Mouse (Mus musculus): Measurements from ENCODE around the gene Hmox1.
A peak's percentile ranks its signal among the peaks of the same experiment; 100 is the strongest.

The Hmox1 gene

GRCm38 (mm10) chr8:75088989-75089881, 4.2 kb upstream of the Hmox1 start:
- DNase-seq: no peak

- DNase-seq: no peak
Observed at GRCm38 (mm10) chr8:75090781-75091365, 2.5 kb upstream of the Hmox1 start.

DNA sequence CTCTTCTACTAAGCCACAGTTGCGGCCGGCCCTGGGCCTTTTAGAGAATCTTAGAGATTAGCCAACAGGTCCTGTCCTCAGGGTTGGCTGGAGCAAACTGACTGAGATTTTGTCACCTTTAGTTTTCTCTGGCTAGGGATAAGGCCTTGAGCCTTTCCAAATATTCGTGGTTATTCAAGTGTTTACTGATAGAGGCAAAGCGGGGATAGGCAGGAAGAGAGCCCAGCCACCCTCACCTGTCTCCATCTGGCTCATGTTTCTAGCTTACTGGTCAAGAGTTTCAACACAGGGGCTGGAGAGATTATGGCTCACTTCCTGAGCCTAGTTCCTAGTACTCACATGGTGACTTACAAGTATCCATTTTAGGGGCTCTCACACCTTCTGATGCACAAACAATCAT, 9.5 kb downstream of the Hmox1 start:
- no peak for DNase-seq

- DNase-seq: no peak
Observed at GRCm38 (mm10) chr8:75103376-75103878, 10.0 kb downstream of the Hmox1 start.

DNA sequence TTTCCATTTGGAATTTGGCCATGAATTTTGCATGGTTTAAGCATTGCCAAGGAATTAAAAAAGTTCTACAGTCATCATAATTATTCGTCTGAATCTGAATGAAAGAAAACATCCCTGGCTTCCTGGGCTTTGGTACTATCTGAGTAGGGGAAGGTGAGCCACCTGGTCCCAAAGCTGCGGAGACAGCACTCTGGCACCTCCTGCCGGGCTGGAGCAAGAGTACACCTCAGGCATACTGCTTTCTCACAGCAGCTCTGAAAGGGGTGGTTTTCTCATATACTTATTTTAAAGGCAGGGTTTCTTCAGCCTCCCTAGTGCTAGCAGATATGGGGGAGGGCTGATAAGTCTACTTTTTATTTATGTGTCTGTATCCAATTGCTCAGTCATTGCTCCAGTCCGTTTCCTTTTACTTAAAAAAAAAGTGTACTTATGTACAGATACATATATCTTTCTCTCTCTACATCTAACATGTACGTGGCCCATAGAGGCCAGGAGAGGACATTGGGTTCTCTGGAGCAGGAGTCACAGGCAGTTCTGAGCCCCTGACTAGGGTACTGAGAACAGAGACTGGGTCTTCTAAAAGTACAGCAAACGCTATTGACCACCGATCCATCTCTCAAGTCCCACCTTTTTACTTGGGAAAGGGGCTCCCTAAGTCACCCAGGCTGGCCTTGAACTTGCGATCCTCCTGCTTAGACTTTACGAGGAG, 15.3 kb downstream of the Hmox1 start:
- DNase-seq: peak; percentile 76

- DNase-seq: peak; percentile 99
Observed at GRCm38 (mm10) chr8:75109236-75109967, 16.0 kb downstream of the Hmox1 start, which contains the start of gene Mcm5. TSS of gene Mcm5 (plus strand) at chr8:75109569.

GRCm38 (mm10) chr8:75110093-75110492, 16.7 kb downstream of the Hmox1 start:
- peak; percentile 33 for DNase-seq

GRCm38 (mm10) chr8:75118505-75118904, 25.1 kb downstream of the Hmox1 start:
- no peak for DNase-seq

DNA sequence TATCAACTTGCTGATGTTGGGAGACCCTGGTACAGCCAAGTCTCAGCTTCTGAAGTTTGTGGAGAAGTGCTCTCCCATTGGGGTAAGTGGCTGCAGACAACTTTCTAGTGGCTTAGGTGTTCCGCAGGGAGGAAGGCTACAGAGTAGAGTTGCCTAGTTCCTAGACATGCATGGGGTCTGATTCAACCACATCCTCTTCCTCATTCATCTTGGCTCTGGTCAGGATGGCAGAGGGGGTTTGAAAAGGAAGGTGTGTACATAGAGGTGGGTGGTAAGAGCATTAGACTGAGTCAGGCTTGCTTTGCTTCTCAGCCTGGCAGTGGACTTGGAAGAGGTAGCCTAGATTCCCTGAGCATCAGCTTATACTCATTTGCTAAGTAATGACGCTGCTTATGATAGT, 25.9 kb downstream of the Hmox1 start:
- no peak for DNase-seq

- DNase-seq: no peak
Observed at GRCm38 (mm10) chr8:75119747-75120146, 26.3 kb downstream of the Hmox1 start.

GRCm38 (mm10) chr8:75127406-75127805, 34.0 kb downstream of the Hmox1 start:
- no peak for DNase-seq

- DNase-seq: peak; percentile 34
Observed at GRCm38 (mm10) chr8:75132485-75132884, 39.1 kb downstream of the Hmox1 start.

- DNase-seq: no peak
Observed at GRCm38 (mm10) chr8:75133399-75133798, 40.0 kb downstream of the Hmox1 start.

DNA sequence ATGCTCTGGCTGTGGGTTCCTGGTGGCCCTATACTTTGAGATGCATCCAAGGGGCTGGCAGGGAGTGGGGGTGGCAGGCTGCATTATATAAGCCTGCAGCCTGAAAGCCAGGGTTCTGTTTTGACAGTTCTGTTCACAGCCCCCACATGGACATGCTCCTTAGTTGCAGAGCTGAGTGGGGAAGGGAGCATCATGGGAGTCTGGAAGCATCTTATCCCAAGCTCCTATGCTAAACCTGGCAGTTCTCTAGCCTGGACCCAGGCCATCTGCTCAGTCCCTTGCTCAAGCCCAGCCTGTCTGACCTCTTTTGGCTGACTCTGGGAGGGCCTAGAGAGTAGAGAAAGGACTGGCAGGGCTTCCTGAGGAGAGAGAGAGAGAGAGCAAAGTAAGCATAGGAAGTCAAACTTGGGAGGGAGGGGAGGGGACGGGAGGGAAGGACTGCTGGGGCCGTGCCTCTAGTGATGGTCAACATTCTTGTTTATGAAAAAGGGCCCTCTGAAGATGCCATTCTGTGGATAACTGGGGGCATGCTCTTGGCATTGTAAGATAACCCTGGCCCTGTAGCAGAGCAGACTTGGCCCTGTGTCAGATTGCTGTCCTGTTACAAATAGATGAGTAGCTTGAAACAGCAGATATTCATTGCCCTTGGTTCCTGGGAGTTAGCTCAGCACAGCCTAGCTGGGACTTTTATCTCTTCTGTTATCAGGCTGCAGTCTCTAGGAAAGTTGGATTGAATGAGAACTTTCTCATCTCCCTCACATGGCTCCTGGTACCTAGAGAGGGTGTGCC, 41.4 kb downstream of the Hmox1 start:
- DNase-seq: peak; percentile 77

GRCm38 (mm10) chr8:75135756-75136155, 42.3 kb downstream of the Hmox1 start:
- DNase-seq: no peak

DNA sequence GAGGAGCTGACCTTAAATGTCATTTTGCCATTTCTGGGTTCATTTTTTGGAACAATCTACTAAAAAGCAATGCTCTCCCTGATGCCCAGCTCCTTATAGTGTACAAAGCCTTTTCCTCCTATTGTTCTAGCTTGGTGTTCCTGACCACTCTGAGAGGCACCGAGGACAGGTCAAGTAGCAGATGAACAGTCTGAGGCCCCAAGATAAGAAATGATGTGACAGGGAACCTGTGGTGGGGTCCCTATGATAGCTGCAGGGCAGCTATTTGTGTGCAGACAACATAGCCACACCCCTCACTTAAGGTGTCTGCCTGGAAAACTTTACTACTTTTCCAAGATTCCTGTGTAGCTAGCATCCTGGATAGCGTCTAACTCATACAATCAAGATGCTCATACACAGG, 42.8 kb downstream of the Hmox1 start:
- no peak for DNase-seq

DNA sequence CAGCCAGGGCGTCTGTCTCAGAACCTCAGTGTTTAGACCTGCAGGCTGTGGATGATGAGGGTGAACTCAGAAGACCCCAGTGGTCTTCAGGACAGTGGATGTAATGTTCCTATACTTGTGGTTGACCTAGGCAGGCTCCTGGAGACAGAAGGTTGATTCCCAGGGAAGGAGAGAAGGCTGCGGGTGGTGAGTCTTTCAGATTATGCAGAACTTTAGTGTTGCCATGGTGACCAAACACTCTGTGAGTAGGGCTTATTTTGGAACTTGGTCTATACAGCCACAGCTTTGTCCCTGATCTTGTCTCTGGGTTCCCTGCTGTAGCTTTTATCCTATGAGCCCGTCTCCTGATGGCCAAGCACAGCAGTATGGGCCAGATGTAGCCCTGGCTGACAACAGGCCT, 44.1 kb downstream of the Hmox1 start:
- DNase-seq: no peak

Measured in cerebellum, adult 11-12 months (tissue).